Mouse (Mus musculus): Measurements from ENCODE around the gene Mmp9. TPM values are rescaled to one million over a fixed set of nuclear protein-coding genes. Genes with fewer than 3 reads are reported as not detected.
A peak's percentile ranks its signal among the peaks of the same experiment; 100 is the strongest.

Gene Mmp9
- 41.1 and 44.7 TPM in 2 replicates for total RNA-seq (2015; ENCODE audit: low replicate concordance)
- total RNA-seq (2017; ENCODE audit: low replicate concordance): 21.5 and 25.3 TPM in 2 replicates

- ATAC-seq (replicated peaks; ENCODE audit: low FRiP score, poor library complexity, severe bottlenecking): no peak
These were observed at the start of gene Mmp9 for GRCm38 (mm10) chr2:164940140-164940830. Gene Mmp9, plus strand, starts transcription at chr2:164940780.

GRCm38 (mm10) chr2:164891056-164891834, 49.3 kb upstream of the Mmp9 start:
- ATAC-seq (replicated peaks; ENCODE audit: low FRiP score, poor library complexity, severe bottlenecking): no peak

GRCm38 (mm10) chr2:164891908-164892695, 48.5 kb upstream of the Mmp9 start:
- no peak for ATAC-seq (replicated peaks; ENCODE audit: low FRiP score, poor library complexity, severe bottlenecking)

- no peak for ATAC-seq (replicated peaks; ENCODE audit: low FRiP score, poor library complexity, severe bottlenecking)
These were observed 47.8 kb upstream of the Mmp9 start for GRCm38 (mm10) chr2:164892696-164893216.

GRCm38 (mm10) chr2:164894048-164894447, 46.5 kb upstream of the Mmp9 start:
- ATAC-seq (replicated peaks; ENCODE audit: low FRiP score, poor library complexity, severe bottlenecking): no peak

GRCm38 (mm10) chr2:164894644-164895043, 45.9 kb upstream of the Mmp9 start:
- no peak for ATAC-seq (replicated peaks; ENCODE audit: low FRiP score, poor library complexity, severe bottlenecking)

- no peak for ATAC-seq (replicated peaks; ENCODE audit: low FRiP score, poor library complexity, severe bottlenecking)
These were observed 44.7 kb upstream of the Mmp9 start for GRCm38 (mm10) chr2:164895885-164896284.

- no peak for ATAC-seq (replicated peaks; ENCODE audit: low FRiP score, poor library complexity, severe bottlenecking)
These were observed 42.6 kb upstream of the Mmp9 start for GRCm38 (mm10) chr2:164898008-164898407.

GRCm38 (mm10) chr2:164899034-164899433, 41.5 kb upstream of the Mmp9 start:
- ATAC-seq (replicated peaks; ENCODE audit: low FRiP score, poor library complexity, severe bottlenecking): no peak

- ATAC-seq (replicated peaks; ENCODE audit: low FRiP score, poor library complexity, severe bottlenecking): no peak
These were observed 40.7 kb upstream of the Mmp9 start for GRCm38 (mm10) chr2:164899723-164900459.

- ATAC-seq (replicated peaks; ENCODE audit: low FRiP score, poor library complexity, severe bottlenecking): no peak
These were observed 39.2 kb upstream of the Mmp9 start for GRCm38 (mm10) chr2:164901380-164901779.

GRCm38 (mm10) chr2:164903496-164903895, 37.1 kb upstream of the Mmp9 start:
- no peak for ATAC-seq (replicated peaks; ENCODE audit: low FRiP score, poor library complexity, severe bottlenecking)

- ATAC-seq (replicated peaks; ENCODE audit: low FRiP score, poor library complexity, severe bottlenecking): no peak
These were observed 34.5 kb upstream of the Mmp9 start for GRCm38 (mm10) chr2:164906071-164906470.

- no peak for ATAC-seq (replicated peaks; ENCODE audit: low FRiP score, poor library complexity, severe bottlenecking)
These were observed 33.1 kb upstream of the Mmp9 start for GRCm38 (mm10) chr2:164907511-164907910.

GRCm38 (mm10) chr2:164908011-164908410, 32.6 kb upstream of the Mmp9 start:
- ATAC-seq (replicated peaks; ENCODE audit: low FRiP score, poor library complexity, severe bottlenecking): no peak

- no peak for ATAC-seq (replicated peaks; ENCODE audit: low FRiP score, poor library complexity, severe bottlenecking)
These were observed 31.5 kb upstream of the Mmp9 start for GRCm38 (mm10) chr2:164909100-164909499.

GRCm38 (mm10) chr2:164909542-164909941, 31.0 kb upstream of the Mmp9 start:
- 0 out of 2 replicates have a peak, but pooled peaks have one; percentile 21 for ATAC-seq (replicated peaks; ENCODE audit: low FRiP score, poor library complexity, severe bottlenecking)

- peak; percentile 58 for ATAC-seq (replicated peaks; ENCODE audit: low FRiP score, poor library complexity, severe bottlenecking)
These were observed 30.1 kb upstream of the Mmp9 start for GRCm38 (mm10) chr2:164910360-164911061.
